Mouse (Mus musculus) heart, adult 2 months (tissue): ENCODE measurements around the gene Pemt.

ENCODE experiments used
- CTCF ChIP-seq: fragments of 200-600 bp; IDR thresholded peaks from 2 replicates; pipeline ENCODE4 v1.8.1; 2022; ENCODE audit warnings: antibody characterized with exemption, mild to moderate bottlenecking, moderate library complexity
- POLR2A ChIP-seq: fragments of 200-500 bp; IDR thresholded peaks from 2 replicates; pipeline ENCODE4 v1.6.1; 2011; ENCODE audit warnings: mild to moderate bottlenecking, low read depth, low read length, control low read depth; ENCODE audit not compliant: insufficient read depth

- TF ChIP-seq CTCF = no peak
- TF ChIP-seq POLR2A = no peak
Measured at GRCm38 (mm10) chr11:59937615-59938014, 108.7 kb downstream of the Pemt start.
